Mouse (Mus musculus): Measurements from ENCODE around the gene Sema5a. TPM values are rescaled to one million over a fixed set of nuclear protein-coding genes. Genes with fewer than 3 reads are reported as not detected.

Gene Sema5a
- polyA plus RNA-seq, 1 experiment from 2014 or later, result 0.59 TPM

DNA sequence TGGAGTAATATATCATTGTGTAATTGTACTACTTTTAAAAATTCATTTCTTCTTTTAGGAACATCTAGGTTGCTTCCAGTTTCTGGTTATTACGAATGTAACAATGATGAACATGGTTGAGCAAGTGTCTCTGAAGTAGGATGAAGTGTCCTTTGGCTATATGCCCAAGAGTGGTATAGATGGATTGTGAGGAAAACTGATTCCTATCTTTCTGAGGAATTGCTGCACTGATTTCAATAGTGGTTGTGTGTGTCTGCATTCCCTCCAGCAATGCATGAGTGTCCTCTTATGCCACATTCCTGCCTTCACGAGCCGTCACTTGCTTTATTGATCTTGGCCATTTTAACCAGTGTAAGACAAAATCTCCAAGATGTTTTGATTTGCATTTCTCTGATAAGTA lies 163.2 kb downstream of the Sema5a start:
- Histone ChIP-seq H3K27ac (replicated peaks) (no peak overlapping the region), H3K4me1 (replicated peaks) (no peaks in the 10 kb centered on the region), H3K9me3 (replicated peaks) (no peaks in the 10 kb centered on the region), H3K4me2 (no peak overlapping the region), H3K27me3 (no peaks in the 10 kb centered on the region), H3K9ac (no peak overlapping the region), H3K36me3 (replicated peaks) (no peaks in the 10 kb centered on the region), H3K4me3 (replicated peaks) (no peak overlapping the region)
- WGBS (ENCODE audit: insufficient replicate concordance), result 69% methylated on average over 3 of the region's 3 CpGs
- ATAC-seq (ENCODE audit: insufficient read depth), result no peak

DNA sequence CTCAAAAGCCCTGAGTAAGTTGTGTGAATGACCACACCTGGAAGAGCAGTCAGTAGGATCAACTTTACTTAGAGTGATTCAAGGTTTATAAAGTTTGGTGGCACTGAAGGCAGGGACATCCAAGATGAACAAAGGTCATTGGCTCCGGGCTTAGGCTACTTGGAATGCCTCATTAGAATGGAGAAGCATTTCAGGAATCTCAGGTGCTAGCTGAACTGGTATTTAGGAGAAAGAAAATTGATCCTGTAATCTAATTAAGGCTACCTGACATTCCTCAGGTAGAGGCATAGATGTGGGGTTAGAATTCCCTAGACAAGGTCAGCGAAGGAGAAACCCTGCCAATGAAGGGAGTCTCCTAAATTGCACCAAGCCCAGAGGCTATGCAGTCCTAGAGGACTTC lies 171.7 kb downstream of the Sema5a start:
- no peak overlapping the region for H3K4me2 ChIP-seq
- no peaks in the 10 kb centered on the region for H3K4me1 ChIP-seq (replicated peaks)
- no peaks in the 10 kb centered on the region for H3K36me3 ChIP-seq (replicated peaks)
- 61% methylated on average over 2 of the region's 2 CpGs for WGBS (ENCODE audit: insufficient replicate concordance)
- H3K4me3 ChIP-seq (replicated peaks), result no peak overlapping the region
- no peak for ATAC-seq (ENCODE audit: insufficient read depth)
- H3K27ac ChIP-seq (replicated peaks), result no peak overlapping the region
- no peak overlapping the region for H3K9ac ChIP-seq
- H3K9me3 ChIP-seq (replicated peaks), result no peaks in the 10 kb centered on the region
- H3K27me3 ChIP-seq, result no peaks in the 10 kb centered on the region

- Histone ChIP-seq H3K36me3 (replicated peaks) (no peaks in the 10 kb centered on the region), H3K27ac (replicated peaks) (no peak overlapping the region), H3K4me1 (replicated peaks) (no peaks in the 10 kb centered on the region), H3K9ac (no peak overlapping the region), H3K27me3 (no peaks in the 10 kb centered on the region), H3K4me2 (no peak overlapping the region), H3K4me3 (replicated peaks) (no peak overlapping the region), H3K9me3 (replicated peaks) (no peaks in the 10 kb centered on the region)
- 69% methylated on average over 6 of the region's 6 CpGs for WGBS (ENCODE audit: insufficient replicate concordance)
- no peak for ATAC-seq (ENCODE audit: insufficient read depth)
Measured at GRCm38 (mm10) chr15:32422631-32423030, 178.0 kb downstream of the Sema5a start.

DNA sequence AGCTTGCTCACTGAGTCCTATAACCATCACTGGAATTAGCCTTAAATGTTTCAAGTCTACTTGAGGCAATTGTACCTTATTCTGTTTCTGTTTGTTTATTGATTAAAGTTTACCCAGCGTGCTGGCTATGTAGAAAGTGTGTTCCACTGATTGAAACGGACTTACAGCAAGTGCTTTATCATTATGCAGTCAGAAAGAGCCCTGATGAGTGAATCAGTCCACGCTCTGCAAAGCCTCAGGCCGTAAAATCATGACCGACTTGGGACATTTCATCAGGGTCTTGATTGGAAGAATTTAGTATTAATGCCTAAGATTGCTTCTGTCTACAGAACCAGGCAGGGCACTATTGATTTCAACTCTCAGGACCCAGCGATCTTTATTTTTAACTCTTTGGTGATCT lies 178.5 kb downstream of the Sema5a start:
- Histone ChIP-seq H3K27ac (replicated peaks) (no peak overlapping the region), H3K9ac (no peak overlapping the region), H3K27me3 (no peaks in the 10 kb centered on the region), H3K4me1 (replicated peaks) (no peaks in the 10 kb centered on the region), H3K4me2 (no peak overlapping the region), H3K4me3 (replicated peaks) (no peak overlapping the region), H3K9me3 (replicated peaks) (no peaks in the 10 kb centered on the region), H3K36me3 (replicated peaks) (no peaks in the 10 kb centered on the region)
- no peak for ATAC-seq (ENCODE audit: insufficient read depth)
- WGBS (ENCODE audit: insufficient replicate concordance), result 60% methylated on average over 6 of the region's 6 CpGs

GRCm38 (mm10) chr15:32427188-32427924 lies 182.7 kb downstream of the Sema5a start:
- ATAC-seq (ENCODE audit: insufficient read depth), result no peak
- no peaks in the 10 kb centered on the region for H3K36me3 ChIP-seq (replicated peaks)
- H3K4me2 ChIP-seq, result no peak overlapping the region
- no peaks in the 10 kb centered on the region for H3K4me1 ChIP-seq (replicated peaks)
- H3K9me3 ChIP-seq (replicated peaks), result no peaks in the 10 kb centered on the region
- H3K9ac ChIP-seq, result no peak overlapping the region
- WGBS (ENCODE audit: insufficient replicate concordance), result 61% methylated on average over 7 of the region's 7 CpGs
- no peak overlapping the region for H3K27ac ChIP-seq (replicated peaks)
- H3K27me3 ChIP-seq, result no peaks in the 10 kb centered on the region
- H3K4me3 ChIP-seq (replicated peaks), result no peak overlapping the region

- no peaks in the 10 kb centered on the region for H3K27me3 ChIP-seq
- no peaks in the 10 kb centered on the region for H3K4me1 ChIP-seq (replicated peaks)
- H3K4me3 ChIP-seq (replicated peaks), result no peak overlapping the region
- no peaks in the 10 kb centered on the region for H3K36me3 ChIP-seq (replicated peaks)
- H3K9me3 ChIP-seq (replicated peaks), result no peaks in the 10 kb centered on the region
- no peak for ATAC-seq (ENCODE audit: insufficient read depth)
- 55% methylated on average over 13 of the region's 13 CpGs for WGBS (ENCODE audit: insufficient replicate concordance)
- H3K4me2 ChIP-seq, result no peak overlapping the region
- H3K27ac ChIP-seq (replicated peaks), result no peak overlapping the region
- no peak overlapping the region for H3K9ac ChIP-seq
Measured at GRCm38 (mm10) chr15:32432927-32433832, 188.6 kb downstream of the Sema5a start.

DNA sequence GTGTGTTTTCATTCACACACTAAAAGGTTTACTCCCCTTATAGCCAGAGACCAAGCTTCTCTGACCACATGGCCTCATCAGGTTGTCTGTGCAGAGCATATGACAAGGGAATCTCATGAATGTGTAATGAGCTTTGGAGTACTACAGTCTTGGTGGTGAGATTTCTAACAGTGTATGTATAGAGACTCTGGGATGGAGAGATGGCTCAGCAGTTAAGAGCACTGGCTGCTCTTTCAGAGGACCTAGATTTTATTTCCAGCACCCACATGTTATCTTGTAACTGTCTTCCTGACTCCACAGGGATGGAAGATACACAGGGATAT lies 189.2 kb downstream of the Sema5a start:
- H3K27ac ChIP-seq (replicated peaks), result no peak overlapping the region
- no peaks in the 10 kb centered on the region for H3K27me3 ChIP-seq
- H3K4me2 ChIP-seq, result no peak overlapping the region
- H3K4me1 ChIP-seq (replicated peaks), result no peaks in the 10 kb centered on the region
- no peak for ATAC-seq (ENCODE audit: insufficient read depth)
- no peak overlapping the region for H3K9ac ChIP-seq
- H3K9me3 ChIP-seq (replicated peaks), result no peaks in the 10 kb centered on the region
- H3K4me3 ChIP-seq (replicated peaks), result no peak overlapping the region
- H3K36me3 ChIP-seq (replicated peaks), result no peaks in the 10 kb centered on the region

DNA sequence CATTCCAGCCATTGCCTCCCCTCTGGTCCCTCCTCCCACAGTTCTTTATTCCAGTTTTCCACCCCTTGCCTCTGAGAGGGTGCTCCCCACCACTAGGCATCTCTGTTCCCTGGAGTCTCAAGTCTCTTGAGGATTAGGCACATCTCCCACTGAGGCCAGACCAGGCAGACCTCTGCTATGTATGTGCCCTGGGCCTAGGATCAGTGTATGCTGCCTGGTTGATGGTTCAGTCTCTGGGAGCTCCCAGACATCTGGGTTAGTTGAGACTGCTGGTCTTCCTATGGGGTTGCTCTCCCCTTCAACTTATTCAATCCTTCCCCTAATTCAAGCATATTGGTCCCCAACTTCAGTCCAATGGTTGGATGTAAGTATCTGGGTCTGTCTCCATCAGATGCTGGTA lies 189.7 kb downstream of the Sema5a start:
- no peaks in the 10 kb centered on the region for H3K27me3 ChIP-seq
- no peak overlapping the region for H3K4me2 ChIP-seq
- H3K9me3 ChIP-seq (replicated peaks), result no peaks in the 10 kb centered on the region
- no peak overlapping the region for H3K9ac ChIP-seq
- H3K4me1 ChIP-seq (replicated peaks), result no peaks in the 10 kb centered on the region
- no peak for ATAC-seq (ENCODE audit: insufficient read depth)
- no peaks in the 10 kb centered on the region for H3K36me3 ChIP-seq (replicated peaks)
- no peak overlapping the region for H3K4me3 ChIP-seq (replicated peaks)
- H3K27ac ChIP-seq (replicated peaks), result no peak overlapping the region

GRCm38 (mm10) chr15:32437654-32438053 lies 193.0 kb downstream of the Sema5a start:
- no peak for ATAC-seq (ENCODE audit: insufficient read depth)

GRCm38 (mm10) chr15:32442745-32443144 lies 198.1 kb downstream of the Sema5a start:
- Histone ChIP-seq H3K27me3 (no peaks in the 10 kb centered on the region), H3K4me2 (no peak overlapping the region), H3K36me3 (replicated peaks) (no peaks in the 10 kb centered on the region), H3K9me3 (replicated peaks) (no peaks in the 10 kb centered on the region), H3K4me1 (replicated peaks) (no peaks in the 10 kb centered on the region), H3K4me3 (replicated peaks) (no peak overlapping the region), H3K9ac (no peak overlapping the region), H3K27ac (replicated peaks) (no peak overlapping the region)
- ATAC-seq (ENCODE audit: insufficient read depth), result no peak
- 69% methylated on average over 4 of the region's 4 CpGs for WGBS (ENCODE audit: insufficient replicate concordance)

More at GRCm38 (mm10) chr15:32437654-32438053, 193.0 kb downstream of the Sema5a start:
- H3K4me1 ChIP-seq (replicated peaks), result no peaks in the 10 kb centered on the region
- H3K4me2 ChIP-seq, result no peak overlapping the region
- H3K4me3 ChIP-seq (replicated peaks), result no peak overlapping the region
- no peaks in the 10 kb centered on the region for H3K27me3 ChIP-seq
- no peaks in the 10 kb centered on the region for H3K9me3 ChIP-seq (replicated peaks)
- 12% methylated on average over 6 of the region's 6 CpGs for WGBS (ENCODE audit: insufficient replicate concordance)
- H3K27ac ChIP-seq (replicated peaks), result no peak overlapping the region
- no peaks in the 10 kb centered on the region for H3K36me3 ChIP-seq (replicated peaks)
- H3K9ac ChIP-seq, result no peak overlapping the region

DNA sequence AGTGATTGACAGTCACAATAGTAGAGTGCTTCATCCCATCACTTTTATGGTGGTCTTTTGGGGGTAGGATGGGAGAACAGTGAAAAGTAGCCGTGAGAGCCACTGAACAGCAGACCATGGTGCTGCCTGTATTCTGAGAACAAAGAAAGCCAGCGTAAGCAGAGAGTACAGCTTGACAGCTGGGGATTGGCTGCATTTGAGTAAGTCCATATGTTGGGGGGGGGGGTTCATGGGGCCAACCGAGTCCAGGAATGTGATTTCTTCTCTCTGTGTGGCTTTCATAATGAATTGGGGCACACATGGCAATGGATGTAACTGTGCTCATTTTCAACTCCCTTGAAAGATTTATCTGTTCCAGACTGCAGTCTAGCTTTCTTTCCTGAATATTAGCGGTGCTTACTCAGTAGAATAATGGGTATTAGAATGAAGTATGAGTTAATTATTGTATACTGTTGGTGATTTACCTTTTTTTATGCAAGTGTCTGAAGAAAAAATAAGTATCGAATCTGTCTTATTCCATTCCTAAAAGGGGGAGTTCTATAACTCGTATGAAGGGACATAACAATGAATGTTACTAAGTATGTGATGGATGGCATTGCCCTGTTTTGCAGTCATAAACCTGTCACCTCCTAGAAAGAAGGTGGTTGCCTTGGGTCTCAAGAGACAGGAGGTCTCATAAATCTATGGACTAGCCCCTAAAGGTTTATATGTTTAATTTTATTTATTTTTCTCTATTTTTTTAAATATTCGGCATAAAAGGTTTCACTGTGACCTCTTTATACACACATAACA lies 203.1 kb downstream of the Sema5a start:
- Histone ChIP-seq H3K4me1 (replicated peaks) (no peaks in the 10 kb centered on the region), H3K27ac (replicated peaks) (no peak overlapping the region), H3K9ac (no peak overlapping the region), H3K4me2 (no peak overlapping the region), H3K27me3 (no peaks in the 10 kb centered on the region), H3K36me3 (replicated peaks) (no peaks in the 10 kb centered on the region), H3K4me3 (replicated peaks) (no peak overlapping the region), H3K9me3 (replicated peaks) (no peaks in the 10 kb centered on the region)
- no peak for ATAC-seq (ENCODE audit: insufficient read depth)
- 58% methylated on average over 7 of the region's 7 CpGs for WGBS (ENCODE audit: insufficient replicate concordance)
